Mouse (Mus musculus) midbrain, embryonic 15.5 days (tissue): Measurements from ENCODE around the gene Dnmt1. TPM values are rescaled to one million over a fixed set of nuclear protein-coding genes. Genes with fewer than 3 reads are reported as not detected.

Source experiments
- ATAC-seq: fragments of 200-750 bp; cut with Nextera tagmentation; replicated peaks from 2 replicates; pipeline ENCODE4 v1.8.0; 2017; ENCODE audit warnings: moderate TSS enrichment
- H3K27ac ChIP-seq: fragments of 300-500 bp; sonication (generic); 2 replicates; pipeline ENCODE4 v1.5.1; 2015; ENCODE audit warnings: mild to moderate bottlenecking, inconsistent platforms
- H3K27me3 ChIP-seq: fragments of 300-500 bp; sonication (generic); replicated peaks from 2 replicates; pipeline ENCODE4 v1.6.1; 2015; ENCODE audit warnings: inconsistent platforms
- H3K36me3 ChIP-seq: fragments of 300-500 bp; sonication (generic); replicated peaks from 2 replicates; pipeline ENCODE4 v1.6.1; 2015; ENCODE audit warnings: inconsistent platforms
- H3K4me1 ChIP-seq: fragments of 300-500 bp; sonication (generic); 2 replicates; pipeline ENCODE4 v1.6.1; 2015; ENCODE audit warnings: inconsistent platforms
- H3K4me2 ChIP-seq: fragments of 300-500 bp; sonication (generic); 2 replicates; pipeline ENCODE4 v1.6.1; 2015; ENCODE audit warnings: inconsistent platforms, mild to moderate bottlenecking, moderate library complexity
- H3K4me3 ChIP-seq: fragments of 300-500 bp; sonication (generic); 2 replicates; pipeline ENCODE4 v1.5.1; 2015; ENCODE audit warnings: mild to moderate bottlenecking, inconsistent platforms
- H3K9ac ChIP-seq: fragments of 300-500 bp; sonication (generic); 2 replicates; pipeline ENCODE4 v1.6.1; 2015; ENCODE audit warnings: mild to moderate bottlenecking, inconsistent platforms
- H3K9me3 ChIP-seq: fragments of 300-500 bp; sonication (generic); 2 replicates; pipeline ENCODE4 v1.6.1; 2016; ENCODE audit warnings: inconsistent platforms
- WGBS: fragments of 180-500 bp; shearing (Covaris S2); methylation state at CpG from one replicate; pipeline ENCODE4 v1.1.7; 2015; ENCODE audit warnings: mixed read lengths; 5-methylcytosine and 5-hydroxymethylcytosine counted together
- polyA plus RNA-seq: library from polyadenylated mRNA; unstranded; fragments of >200 nt; fragmentation: Nextera tagmentation; extraction: Ambion mirVana; gene quantifications from 2 replicates; pipeline ENCODE4 v1.2.1, GENCODE M21; 2015

The Dnmt1 gene
- polyA plus RNA-seq, 1 experiment from 2014 or later: 78.1 TPM

GRCm38 (mm10) chr9:20898511-20899073, 61.1 kb downstream of the Dnmt1 start, which contains the start of gene Eif3g:
Eif3g (minus strand) TSS chr9:20898623.
- Histone ChIP-seq H3K4me1 (peaks cover 14% of the 10 kb centered on the region), H3K9me3 (no peaks in the 10 kb centered on the region), H3K9ac (peak within 1 kb of the TSS; percentile 90), H3K36me3 (peaks cover 30% of the 10 kb centered on the region; the same call in 1 of the 2 replicates), H3K4me2 (peak within 1 kb of the TSS; percentile 97), H3K27me3 (no peaks in the 10 kb centered on the region; the same call in 1 of the 2 replicates), H3K4me3 (peak within 1 kb of the TSS; percentile 90), H3K27ac (peak within 1 kb of the TSS; percentile 54; the same call in 1 of the 2 replicates)
- peak; percentile 88 for ATAC-seq
- 5% methylated on average over 32 of the region's 34 CpGs for WGBS

DNA sequence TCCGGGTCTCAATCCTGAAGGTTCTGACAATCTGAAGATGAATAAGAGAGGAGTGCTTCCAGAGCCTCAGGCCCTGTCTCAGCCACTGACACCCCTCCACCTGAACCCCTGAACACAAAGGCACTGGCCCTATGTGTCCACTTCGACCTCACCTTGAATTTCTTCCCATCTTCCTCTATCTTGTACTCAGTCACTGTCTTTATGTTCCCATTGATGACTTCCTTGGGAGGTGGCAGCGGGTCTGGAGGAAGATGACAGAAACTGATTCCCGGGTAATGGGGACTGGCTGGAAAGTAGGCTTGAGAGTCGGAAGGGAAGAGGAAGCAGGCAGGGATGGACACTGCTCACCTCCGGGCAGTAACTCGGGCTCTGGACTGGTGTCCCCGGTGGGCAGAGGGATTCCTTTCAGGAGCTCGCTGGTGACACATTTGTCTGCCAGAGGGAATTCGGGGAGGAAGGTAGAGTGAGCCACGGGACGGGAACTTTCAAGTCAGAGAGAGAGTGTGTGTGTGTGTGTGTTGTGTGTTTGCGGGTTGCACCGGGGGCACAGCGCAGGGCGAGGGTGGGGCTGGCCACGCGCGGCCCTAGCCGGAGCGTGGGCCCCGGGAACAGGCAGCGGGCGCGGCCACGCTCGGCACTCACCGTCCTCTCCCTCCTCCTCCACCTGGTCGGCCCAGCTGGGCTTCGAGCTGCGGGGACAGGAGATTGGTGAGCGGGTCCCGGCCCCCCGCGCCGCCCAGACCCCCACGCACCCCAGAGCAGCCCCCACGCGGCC, 61.8 kb downstream of the Dnmt1 start:
- ATAC-seq: peak; percentile 72
- H3K27ac ChIP-seq: peak overlapping the region; percentile 54; the same call in 1 of the 2 replicates

GRCm38 (mm10) chr9:20895382-20895781, 64.3 kb downstream of the Dnmt1 start:
- Histone ChIP-seq H3K27ac (no peak overlapping the region), H3K9me3 (no peaks in the 10 kb centered on the region), H3K27me3 (no peaks in the 10 kb centered on the region; the same call in 1 of the 2 replicates), H3K36me3 (peaks cover 56% of the 10 kb centered on the region), H3K4me3 (no peak overlapping the region), H3K4me1 (peaks cover 14% of the 10 kb centered on the region), H3K9ac (no peak overlapping the region), H3K4me2 (no peak overlapping the region)
- 95% methylated on average over 9 of the region's 9 CpGs for WGBS
- no peak for ATAC-seq

More for the DNA sequence above, 61.8 kb downstream of the Dnmt1 start:
- H3K4me3 ChIP-seq: peak overlapping the region; percentile 90
- H3K36me3 ChIP-seq: peaks cover 32% of the 10 kb centered on the region; the same call in 1 of the 2 replicates
- no peaks in the 10 kb centered on the region; the same call in 1 of the 2 replicates for H3K27me3 ChIP-seq
- peak overlapping the region; percentile 90 for H3K9ac ChIP-seq
- 7% methylated on average over 22 of the region's 39 CpGs for WGBS
- peaks cover 14% of the 10 kb centered on the region for H3K4me1 ChIP-seq
- no peaks in the 10 kb centered on the region for H3K9me3 ChIP-seq
- peak overlapping the region; percentile 97 for H3K4me2 ChIP-seq

GRCm38 (mm10) chr9:20894629-20895028, 65.1 kb downstream of the Dnmt1 start:
- Histone ChIP-seq H3K36me3 (peaks cover 60% of the 10 kb centered on the region), H3K9ac (no peak overlapping the region), H3K4me2 (no peak overlapping the region), H3K27me3 (no peaks in the 10 kb centered on the region; the same call in 1 of the 2 replicates), H3K9me3 (no peaks in the 10 kb centered on the region), H3K4me1 (peaks cover 14% of the 10 kb centered on the region), H3K27ac (no peak overlapping the region), H3K4me3 (no peak overlapping the region)
- WGBS: 93% methylated on average over 15 of the region's 15 CpGs
- no peak for ATAC-seq

- H3K4me2 ChIP-seq: no peak overlapping the region
- no peak overlapping the region for H3K9ac ChIP-seq
- H3K9me3 ChIP-seq: no peaks in the 10 kb centered on the region
- no peak for ATAC-seq
- WGBS: 87% methylated on average over 13 of the region's 13 CpGs
- H3K27ac ChIP-seq: no peak overlapping the region
- H3K36me3 ChIP-seq: peaks cover 60% of the 10 kb centered on the region
- no peak overlapping the region for H3K4me3 ChIP-seq
- H3K27me3 ChIP-seq: no peaks in the 10 kb centered on the region
- H3K4me1 ChIP-seq: peaks cover 20% of the 10 kb centered on the region
Observed at GRCm38 (mm10) chr9:20893590-20894343, 65.9 kb downstream of the Dnmt1 start.

GRCm38 (mm10) chr9:20893069-20893468, 66.6 kb downstream of the Dnmt1 start:
- H3K27ac ChIP-seq: no peak overlapping the region
- H3K36me3 ChIP-seq: peaks cover 60% of the 10 kb centered on the region
- H3K9me3 ChIP-seq: no peaks in the 10 kb centered on the region
- ATAC-seq: no peak
- H3K4me3 ChIP-seq: no peak overlapping the region
- H3K4me2 ChIP-seq: no peak overlapping the region
- WGBS: 67% methylated on average over 5 of the region's 5 CpGs
- no peak overlapping the region for H3K9ac ChIP-seq
- H3K4me1 ChIP-seq: peaks cover 23% of the 10 kb centered on the region
- no peaks in the 10 kb centered on the region for H3K27me3 ChIP-seq

DNA sequence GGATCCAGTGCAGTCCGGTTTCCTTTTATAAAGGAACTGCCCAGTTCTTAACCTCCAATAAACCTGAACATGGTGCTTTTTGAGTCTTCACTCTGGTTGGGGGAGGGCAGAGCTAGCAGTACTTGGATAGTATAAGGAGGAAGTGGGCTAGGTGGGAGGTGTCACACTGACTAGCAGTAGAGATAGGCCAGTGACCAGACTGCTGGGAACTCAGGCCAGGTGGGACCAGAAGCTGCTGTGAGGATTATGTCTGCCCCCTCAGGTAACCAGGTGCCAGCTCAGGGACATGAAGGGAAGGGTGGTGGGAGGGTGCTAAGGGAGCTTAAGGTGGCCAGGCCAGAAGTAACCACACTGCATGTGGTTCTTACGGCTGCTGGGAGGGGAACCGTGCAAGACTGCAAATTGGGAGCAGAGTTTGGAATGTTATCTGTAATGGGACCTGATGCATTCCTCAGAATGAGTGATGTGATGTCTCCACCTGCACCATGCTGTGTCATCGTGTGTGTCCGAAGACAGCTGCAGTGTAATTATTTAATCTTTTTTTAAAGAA, 67.5 kb downstream of the Dnmt1 start:
- no peaks in the 10 kb centered on the region for H3K27me3 ChIP-seq
- no peak overlapping the region for H3K4me2 ChIP-seq
- no peak overlapping the region for H3K9ac ChIP-seq
- H3K36me3 ChIP-seq: peaks cover 60% of the 10 kb centered on the region
- no peak overlapping the region for H3K27ac ChIP-seq
- WGBS: 74% methylated on average over 5 of the region's 5 CpGs
- no peak overlapping the region for H3K4me3 ChIP-seq
- H3K9me3 ChIP-seq: no peaks in the 10 kb centered on the region
- ATAC-seq: no peak
- peaks cover 17% of the 10 kb centered on the region for H3K4me1 ChIP-seq

GRCm38 (mm10) chr9:20891339-20892103, 68.2 kb downstream of the Dnmt1 start:
- no peak overlapping the region for H3K27ac ChIP-seq
- no peak overlapping the region for H3K9ac ChIP-seq
- H3K9me3 ChIP-seq: no peaks in the 10 kb centered on the region
- H3K27me3 ChIP-seq: no peaks in the 10 kb centered on the region
- peaks cover 16% of the 10 kb centered on the region for H3K4me1 ChIP-seq
- no peak overlapping the region for H3K4me2 ChIP-seq
- no peak for ATAC-seq
- no peak overlapping the region for H3K4me3 ChIP-seq
- 87% methylated on average over 26 of the region's 26 CpGs for whole genome bisulfite sequencing
- H3K36me3 ChIP-seq: peaks cover 56% of the 10 kb centered on the region

- Histone ChIP-seq H3K4me2 (no peak overlapping the region), H3K4me1 (peaks cover 16% of the 10 kb centered on the region), H3K9me3 (no peaks in the 10 kb centered on the region), H3K27ac (no peak overlapping the region), H3K27me3 (no peaks in the 10 kb centered on the region), H3K4me3 (no peak overlapping the region), H3K9ac (no peak overlapping the region), H3K36me3 (peaks cover 47% of the 10 kb centered on the region)
- ATAC-seq: no peak
- WGBS: 93% methylated on average over 5 of the region's 5 CpGs
Observed at GRCm38 (mm10) chr9:20890411-20890810, 69.3 kb downstream of the Dnmt1 start.

DNA sequence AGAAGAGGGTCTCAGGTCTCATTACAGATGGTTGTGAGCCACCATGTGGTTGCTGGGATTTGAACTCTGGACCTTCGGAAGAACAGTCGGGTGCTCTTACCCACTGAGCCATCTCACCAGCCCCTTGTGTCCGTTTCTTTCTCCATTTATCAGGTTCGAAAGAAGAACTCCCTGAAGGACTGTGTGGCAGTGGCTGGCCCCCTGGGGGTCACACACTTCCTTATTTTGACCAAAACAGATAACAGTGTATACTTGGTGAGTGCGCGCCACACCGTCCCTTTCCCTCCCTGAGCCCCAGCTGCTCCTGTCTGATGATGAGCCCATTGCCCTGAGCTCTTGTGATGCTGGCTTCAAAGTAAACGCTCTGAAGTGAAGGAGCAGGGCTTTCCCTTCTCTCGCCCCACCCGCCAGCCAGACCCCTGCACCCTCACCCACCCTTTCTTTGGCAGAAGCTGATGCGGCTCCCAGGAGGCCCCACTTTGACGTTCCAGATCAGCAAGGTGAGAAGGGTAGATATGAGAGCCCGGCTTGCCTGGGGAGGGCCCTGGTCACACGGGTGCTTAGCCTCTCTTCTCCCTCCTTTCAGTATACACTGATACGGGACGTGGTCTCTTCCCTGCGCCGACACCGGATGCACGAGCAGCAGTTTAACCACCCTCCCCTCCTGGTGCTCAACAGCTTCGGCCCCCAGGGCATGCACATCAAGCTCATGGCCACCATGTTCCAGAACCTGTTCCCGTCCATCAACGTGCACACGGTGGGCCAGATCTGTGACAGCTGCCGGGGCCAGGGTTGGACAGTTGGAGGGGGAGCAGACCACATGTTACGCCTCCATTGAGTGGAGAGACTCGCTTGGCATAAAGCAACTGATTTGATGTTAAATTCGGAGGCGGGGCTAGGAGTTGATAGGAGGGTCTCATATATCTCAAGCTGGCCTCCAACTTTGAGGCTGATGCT, 70.2 kb downstream of the Dnmt1 start:
- H3K9ac ChIP-seq: no peak overlapping the region
- peaks cover 16% of the 10 kb centered on the region for H3K4me1 ChIP-seq
- H3K36me3 ChIP-seq: peaks cover 37% of the 10 kb centered on the region
- no peaks in the 10 kb centered on the region for H3K9me3 ChIP-seq
- peak overlapping the region; percentile 81 for H3K4me2 ChIP-seq
- H3K27ac ChIP-seq: no peak overlapping the region
- no peaks in the 10 kb centered on the region for H3K27me3 ChIP-seq
- no peak overlapping the region for H3K4me3 ChIP-seq
- WGBS: 90% methylated on average over 29 of the region's 29 CpGs
- ATAC-seq: no peak
